In genomic region chr9:72638951-72639842, GRCm38 (mm10) we compare ENCODE assay signal across 8 mouse cellular contexts. TPM values are rescaled to one million over a fixed set of nuclear protein-coding genes. Genes with fewer than 3 reads are reported as not detected.
DNase-seq lines count a peak whose midpoint lies in the region; ATAC-seq and TF ChIP-seq lines count a peak whose summit lies in the region.

No protein-coding gene starts in this region.

- peak; percentile 85 for ATAC-seq in hindbrain, embryonic 14.5 days (ENCODE audit: low FRiP score)

- H3K4me3 ChIP-seq in left cerebral cortex, adult 2 months, result peak overlapping the region; percentile 20
- peak overlapping the region; percentile 19 for H3K4me3 ChIP-seq in hindbrain, embryonic 14.5 days (replicated peaks; ENCODE audit: low read length)
- peak overlapping the region; percentile 65 for H3K4me3 ChIP-seq in megakaryocyte, embryonic 14.5 days (replicated peaks)

- H3K27me3 ChIP-seq in hindbrain, embryonic 14.5 days (ENCODE audit: control insufficient read depth, insufficient read depth, low read length), result no peaks in the 10 kb centered on the region
- peaks cover 2% of the 10 kb centered on the region for H3K27me3 ChIP-seq in megakaryocyte, embryonic 14.5 days (replicated peaks)

- H3K9me3 ChIP-seq in hindbrain, embryonic 14.5 days (ENCODE audit: control insufficient read depth, low read length), result no peaks in the 10 kb centered on the region
- peaks cover 9% of the 10 kb centered on the region; the same call in 1 of the 2 replicates for H3K9me3 ChIP-seq in megakaryocyte, embryonic 14.5 days

- H3K4me1 ChIP-seq in hindbrain, embryonic 14.5 days (replicated peaks; ENCODE audit: control insufficient read depth, insufficient read depth, low read length), result peaks cover 26% of the 10 kb centered on the region
- peaks cover 23% of the 10 kb centered on the region for H3K4me1 ChIP-seq in megakaryocyte, embryonic 14.5 days

- H3K4me2 ChIP-seq in hindbrain, embryonic 14.5 days (replicated peaks), result peak overlapping the region; percentile 49

- no peaks in the 10 kb centered on the region for H3K36me3 ChIP-seq in hindbrain, embryonic 14.5 days (replicated peaks; ENCODE audit: control insufficient read depth, insufficient read depth)
- no peaks in the 10 kb centered on the region for H3K36me3 ChIP-seq in megakaryocyte, embryonic 14.5 days (replicated peaks; ENCODE audit: low read length)

- peak overlapping the region; percentile 49 for H3K9ac ChIP-seq in hindbrain, embryonic 14.5 days

- DNase-seq in left cerebral cortex, adult 2 months (ENCODE audit: extremely low spot score in 1 of 2, low spot score in 2 of 2), result no peak
- no peak for DNase-seq in left cerebral cortex, postnatal 36 days (ENCODE audit: low spot score in 2 of 2)
- DNase-seq in embryo, embryonic 10.5 days (ENCODE audit: low spot score), result peak; percentile 92
- peak; percentile 72 for DNase-seq in hindbrain, embryonic 14.5 days (ENCODE audit: low spot score)
- DNase-seq in yolk sac, embryonic 10.5 days (ENCODE audit: low spot score), result peak; percentile 83
- DNase-seq in B cell, adult 2 months, result no peak
- DNase-seq in gastrocnemius, postnatal 10 days, result no peak

- peak overlapping the region; percentile 90 for H3K27ac ChIP-seq in left cerebral cortex, adult 2 months
- H3K27ac ChIP-seq in hindbrain, embryonic 14.5 days, result peak overlapping the region; percentile 93

- intact Hi-C loops in left cerebral cortex, adult 2 months (cut with DNase I), result no loop called here
- intact Hi-C loops in left cerebral cortex, postnatal 36 days (cut with DNase I), result no loop called here

- WGBS in hindbrain, embryonic 14.5 days, result 33% methylated on average over 9 of the region's 9 CpGs

- TF ChIP-seq CTCF in left cerebral cortex, adult 2 months (IDR thresholded peaks at IDR 0.05), result no peak

RNA-seq across cellular contexts. Expression of gene Nedd4, which starts 22.9 kb away (rescaled TPM):
- 100 to 1,000 TPM; 268 to 283 TPM for total RNA-seq in left cerebral cortex, adult 2 months (2021)
- 100 to 1,000 TPM; 259 to 289 TPM for total RNA-seq in left cerebral cortex, postnatal 36 days (2021)
- 478 and 513 TPM in 2 replicates for polyA plus RNA-seq in hindbrain, embryonic 14.5 days (2014; fragmentation: Nextera tagmentation; extraction: Ambion mirVana)
- 6.0 and 24.7 TPM in 2 replicates for polyA plus RNA-seq in megakaryocyte, embryonic 14.5 days (2012; ENCODE audit: insufficient read depth, low replicate concordance)
- total RNA-seq in gastrocnemius, postnatal 10 days (2021), result 100 to 1,000 TPM; 563 to 619 TPM

Comparison
In these comparisons a context has a peak if more than half of its experiments do, and no peak if none do; other contexts are left out.
1. DNase-seq: peak in embryo, embryonic 10.5 days (single experiment), hindbrain, embryonic 14.5 days (single experiment) and yolk sac, embryonic 10.5 days (single experiment); none in left cerebral cortex, adult 2 months (0 of 2), left cerebral cortex, postnatal 36 days (0 of 2), B cell, adult 2 months (0 of 2) and gastrocnemius, postnatal 10 days (single experiment).
2. Peak in every context shown above with its lines, with median percentiles within 50 percentile points of each other: H3K4me3 ChIP-seq.